8 mouse cellular contexts compared by ENCODE assay signal in the genomic region with DNA sequence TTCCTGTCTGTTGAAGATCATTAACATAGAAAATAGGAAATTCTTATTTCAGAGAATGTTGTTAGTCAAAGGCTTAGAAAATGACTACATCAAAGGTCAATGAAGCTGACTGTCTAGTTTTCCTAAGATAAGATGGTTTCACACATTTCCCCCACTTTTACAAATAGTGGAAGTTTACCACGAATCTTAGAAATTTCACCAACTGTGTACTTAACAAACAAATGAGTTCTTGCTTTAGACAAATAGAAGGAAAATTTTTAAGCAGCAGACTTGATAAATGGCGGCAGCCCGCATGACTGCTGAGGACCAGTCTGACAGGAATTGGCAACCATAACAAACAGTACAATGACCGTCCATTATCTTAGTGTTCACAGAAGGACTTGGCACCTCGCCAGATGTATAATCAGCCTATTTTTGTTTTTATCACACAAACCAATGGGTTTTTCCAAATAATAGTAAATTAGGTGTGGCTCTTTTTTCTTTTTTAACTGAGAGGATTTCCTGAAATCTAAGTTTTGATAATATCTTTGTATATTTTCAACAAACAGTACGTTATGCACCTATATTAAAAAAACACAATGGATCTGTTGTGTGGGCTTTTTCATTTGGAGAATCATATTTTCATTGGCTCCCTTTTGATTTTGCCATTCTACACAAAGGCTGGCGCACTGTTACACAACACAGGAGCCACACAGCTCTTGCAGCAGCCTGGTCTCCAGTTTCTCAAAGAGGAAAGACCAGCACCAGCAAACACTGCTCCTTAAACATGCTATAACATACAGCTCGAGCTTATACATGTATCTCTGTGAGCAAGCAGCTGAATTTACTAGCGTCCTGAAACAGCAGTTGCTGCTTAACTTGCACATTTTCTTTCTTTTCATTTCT. TPM values are rescaled to one million over a fixed set of nuclear protein-coding genes. Genes with fewer than 3 reads are reported as not detected.
DNase-seq lines count a peak whose midpoint lies in the region.

No protein-coding gene starts in this region.

- peak; percentile 90 for DNase-seq in heart, adult 11 months
- no peak for DNase-seq in heart, postnatal 25 days (ENCODE audit: low spot score)
- peak; percentile 4 for DNase-seq in urinary bladder, postnatal 25 days (ENCODE audit: low spot score)
- DNase-seq in urinary bladder, adult 2 months (ENCODE audit: low spot score): no peak
- peak; percentile 26 to 44 for DNase-seq in kidney, postnatal 4 days
- DNase-seq in frontal cortex, postnatal 36 days (ENCODE audit: low spot score in 2 of 2): no peak
- DNase-seq in thymus, postnatal 36 days: no peak
- no peak for DNase-seq in spleen, adult 12 weeks (ENCODE audit: low spot score)

- intact Hi-C loops in heart, postnatal 25 days (cut with DNase I): no loop called here

RNA-seq across cellular contexts. Expression of a gene that starts 18.2 kb away (rescaled TPM):
- total RNA-seq in heart, postnatal 25 days (2021): 10 to 100 TPM; 91.6 to 92.5 TPM
- 38.1 and 48.3 TPM in 2 replicates for polyA plus RNA-seq in urinary bladder, adult 2 months (2012; rRNA removed)

Comparison
In these comparisons a context has a peak if more than half of its experiments do, and no peak if none do; other contexts are left out.
1. DNase-seq: peak in heart, adult 11 months (single experiment), urinary bladder, postnatal 25 days (single experiment) and kidney, postnatal 4 days (2 of 2); none in heart, postnatal 25 days (single experiment), urinary bladder, adult 2 months (single experiment), frontal cortex, postnatal 36 days (0 of 2), thymus, postnatal 36 days (0 of 2) and spleen, adult 12 weeks (single experiment).